Mouse (Mus musculus): Measurements from ENCODE around the gene Smtn.
A peak's percentile ranks its signal among the peaks of the same experiment; 100 is the strongest.

Smtn gene

DNA sequence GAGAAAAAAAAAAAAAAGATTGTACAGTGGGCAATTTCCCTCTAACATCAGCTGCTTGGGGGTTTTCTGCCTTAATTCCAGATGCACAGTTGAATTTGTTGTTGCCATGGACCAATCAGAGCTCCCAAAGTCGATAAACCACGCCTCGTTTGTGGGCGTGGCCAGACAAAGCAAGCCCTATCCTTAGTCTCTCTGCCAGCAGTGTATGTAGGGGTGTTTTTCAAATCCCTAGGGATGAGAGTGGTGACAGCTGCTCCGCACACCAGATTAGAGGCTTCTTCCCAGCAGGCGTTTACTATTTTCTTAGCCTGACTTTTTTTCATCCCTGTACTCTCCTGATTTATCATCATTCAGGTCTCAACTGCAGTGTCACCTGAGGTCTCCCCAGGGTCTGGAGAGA is 7.6 kb upstream of the Smtn start:
- no peak for DNase-seq (ENCODE audit: extremely low read depth, low read depth)

DNA sequence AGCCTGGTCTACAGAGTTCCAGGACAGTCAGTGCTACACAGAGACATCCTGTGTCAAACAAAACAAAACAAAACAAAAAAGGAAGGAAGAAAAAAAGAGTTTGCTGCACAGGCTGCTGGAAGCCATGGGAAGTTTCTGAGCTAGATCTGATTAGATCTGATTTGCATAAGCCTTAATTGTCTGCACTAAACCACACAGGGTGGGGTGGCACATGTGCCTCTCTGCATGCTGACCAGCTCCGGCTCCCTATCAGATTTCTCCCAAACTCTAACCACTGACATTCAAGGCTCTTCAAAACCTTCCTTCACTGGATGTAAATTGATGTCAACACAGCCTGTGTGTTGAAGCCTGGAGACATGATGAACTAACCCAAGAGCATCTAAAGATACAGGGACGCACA is 6.6 kb upstream of the Smtn start:
- no peak for DNase-seq (ENCODE audit: extremely low read depth, low read depth)

DNA sequence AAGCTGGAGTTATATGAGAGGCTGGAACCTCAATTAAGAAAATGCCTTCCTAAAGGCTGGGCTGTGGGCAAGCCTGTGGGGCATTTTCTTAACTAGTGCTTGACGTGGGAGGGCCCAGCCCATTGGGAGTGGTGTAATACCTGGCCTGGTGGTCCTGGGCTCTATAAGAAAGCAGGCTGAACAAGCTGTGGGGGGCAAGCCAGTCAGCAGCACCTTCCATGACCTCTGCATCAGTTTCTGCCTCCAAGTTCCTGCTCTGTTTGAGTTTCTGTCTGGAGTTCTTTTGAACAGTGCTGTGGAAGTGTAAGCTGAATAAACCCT is 5.8 kb upstream of the Smtn start:
- no peak for DNase-seq (ENCODE audit: extremely low read depth, low read depth)

DNA sequence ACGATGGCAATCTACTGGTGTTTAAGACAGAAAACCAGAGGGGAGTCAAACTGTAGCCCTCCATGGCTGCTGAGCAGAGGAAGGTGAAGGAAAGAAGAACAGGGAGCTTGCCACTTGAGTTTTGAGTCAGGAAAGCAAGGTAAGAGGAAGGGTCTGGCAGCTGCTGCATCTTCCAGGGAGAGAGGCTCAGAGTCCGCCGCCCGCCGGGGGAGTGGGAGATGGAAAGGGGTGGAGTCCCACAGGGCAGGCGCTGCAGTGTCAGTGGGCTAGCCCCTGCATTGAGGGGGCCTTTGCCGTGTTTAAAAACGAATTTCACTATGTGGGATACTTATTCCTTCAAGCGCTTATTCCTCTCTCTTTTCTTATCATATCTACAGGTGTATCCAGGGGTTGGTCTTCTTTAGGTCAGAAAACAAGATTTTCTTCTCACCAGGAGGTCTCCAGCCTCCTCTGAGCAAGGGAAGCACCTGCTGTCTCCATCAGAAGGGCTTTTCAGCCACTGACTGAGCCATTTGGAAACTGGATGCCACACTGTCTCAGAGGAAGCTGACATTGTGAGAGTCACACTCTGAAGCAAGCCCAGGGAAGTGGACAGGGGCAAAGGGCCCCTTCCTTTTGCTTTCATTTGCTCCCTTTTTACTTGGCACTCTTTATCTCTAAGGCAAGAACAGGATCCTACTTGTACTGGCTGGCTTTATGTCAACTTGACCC is 5.3 kb upstream of the Smtn start:
- DNase-seq (ENCODE audit: extremely low read depth, low read depth) = no peak

DNA sequence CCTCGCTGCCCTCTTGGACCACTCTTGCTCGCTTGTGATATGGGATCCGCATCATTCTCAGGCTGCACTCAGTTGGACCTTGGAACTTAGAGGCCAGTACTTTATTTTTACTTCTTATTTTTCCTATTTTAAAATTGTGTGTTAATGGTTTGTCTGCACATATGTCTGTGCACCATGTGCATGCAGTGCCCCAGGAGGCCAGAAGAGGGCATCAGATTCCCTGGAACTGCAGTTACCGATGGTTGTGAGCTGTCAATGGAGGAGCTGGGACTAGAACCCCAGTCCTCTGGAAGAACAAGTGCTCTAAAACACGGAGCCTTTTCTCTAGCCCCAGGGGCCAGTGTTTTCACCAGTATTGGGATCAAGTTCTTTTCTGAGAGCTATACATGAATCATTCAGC is 4.0 kb upstream of the Smtn start:
- no peak for DNase-seq (ENCODE audit: extremely low read depth, low read depth)

DNA sequence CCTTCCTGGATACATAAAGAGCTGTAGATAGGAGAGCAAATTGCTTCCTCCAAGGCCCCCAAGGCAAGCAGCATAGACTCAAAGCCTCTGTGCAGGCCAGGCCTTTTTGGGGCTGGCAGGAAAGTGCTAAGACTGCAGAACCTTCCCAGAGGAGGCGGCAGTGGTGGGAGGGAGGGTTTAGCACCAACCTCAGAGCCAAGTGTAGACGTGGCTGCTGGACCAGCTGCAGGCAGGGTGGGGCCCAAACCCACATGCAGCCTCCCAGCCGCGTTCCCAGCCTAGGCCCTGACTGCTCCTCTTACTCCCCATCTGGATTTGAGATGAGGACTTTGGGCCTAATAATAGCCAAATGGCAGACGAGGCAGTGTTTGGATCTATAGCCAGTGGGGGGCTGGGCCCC is 2.6 kb upstream of the Smtn start:
- DNase-seq (ENCODE audit: extremely low read depth, low read depth) = no peak

DNA sequence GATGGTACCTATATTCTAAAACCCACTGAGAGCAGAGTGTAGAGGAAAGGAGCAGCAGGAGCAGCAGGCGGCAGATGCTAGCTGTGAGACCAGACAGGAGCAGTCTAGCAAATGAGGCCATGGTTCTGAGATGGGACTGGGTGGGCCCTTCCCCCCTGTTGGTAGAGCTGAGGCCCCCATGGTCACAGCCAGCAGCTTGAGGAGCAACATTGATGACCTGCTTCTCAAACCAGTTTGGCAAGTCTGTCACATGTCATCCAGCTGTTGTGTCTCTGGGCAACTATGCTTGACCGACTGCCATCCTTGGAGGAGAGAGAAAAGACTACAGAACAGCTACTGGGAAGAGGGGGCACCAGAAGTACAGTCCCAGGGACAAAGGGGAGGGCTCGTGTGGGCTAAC is 1.5 kb upstream of the Smtn start:
- DNase-seq (ENCODE audit: extremely low read depth, low read depth) = no peak

DNA sequence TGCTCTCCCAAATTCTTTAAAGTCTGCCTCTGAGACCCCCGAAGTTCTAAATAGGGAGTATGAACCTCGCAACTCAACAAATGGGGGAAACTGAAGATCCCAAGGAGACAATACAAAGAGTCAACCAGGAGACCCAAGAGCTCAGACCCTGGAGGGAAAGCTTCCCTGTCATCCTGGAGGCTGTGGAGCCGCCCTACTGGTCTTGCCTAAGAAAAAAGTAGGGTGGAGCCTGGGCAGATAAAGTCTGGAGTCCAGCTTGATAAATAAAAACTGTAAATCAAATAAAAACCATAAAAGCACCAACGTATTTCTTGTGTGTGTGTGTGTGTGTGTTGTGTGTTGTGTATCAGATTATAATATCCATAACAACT is 601 bp downstream of the Smtn start:
- DNase-seq (ENCODE audit: extremely low read depth, low read depth) = no peak

DNA sequence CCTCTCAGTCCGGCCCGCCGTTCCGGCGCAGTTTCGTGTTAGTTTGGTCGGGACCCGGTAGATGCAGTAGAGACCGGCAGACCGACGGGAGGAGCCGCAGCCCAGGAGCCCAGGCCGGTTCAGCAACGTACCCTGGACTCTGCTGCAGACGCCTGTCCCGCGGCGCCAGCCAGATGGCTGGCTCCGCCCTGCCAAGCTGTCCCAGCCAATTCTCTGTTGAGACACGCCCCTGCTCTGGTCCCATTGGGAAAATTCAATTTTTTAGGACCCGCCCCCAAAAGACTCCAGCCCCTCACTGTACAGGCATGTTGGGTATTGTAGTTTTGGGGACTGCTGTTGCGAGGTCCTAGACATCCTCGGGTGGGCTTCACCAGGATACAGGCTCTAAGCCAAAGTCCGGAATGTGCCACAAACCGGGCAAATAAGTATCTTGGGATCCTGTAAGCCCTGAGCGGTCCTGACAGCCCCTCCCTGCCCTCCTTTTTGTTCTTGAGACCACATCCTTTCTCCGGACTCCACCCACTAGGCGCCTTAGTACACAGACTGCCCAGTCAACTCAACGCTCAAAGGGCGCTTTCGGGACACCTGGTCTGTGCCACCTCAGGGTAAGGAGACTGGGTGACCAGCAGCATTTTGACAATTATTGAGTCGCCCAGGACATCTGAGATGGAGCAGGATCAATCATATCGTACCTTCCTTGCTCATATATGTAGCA is 1.1 kb downstream of the Smtn start:
- peak; percentile 92 for DNase-seq (ENCODE audit: extremely low read depth, low read depth)

DNA sequence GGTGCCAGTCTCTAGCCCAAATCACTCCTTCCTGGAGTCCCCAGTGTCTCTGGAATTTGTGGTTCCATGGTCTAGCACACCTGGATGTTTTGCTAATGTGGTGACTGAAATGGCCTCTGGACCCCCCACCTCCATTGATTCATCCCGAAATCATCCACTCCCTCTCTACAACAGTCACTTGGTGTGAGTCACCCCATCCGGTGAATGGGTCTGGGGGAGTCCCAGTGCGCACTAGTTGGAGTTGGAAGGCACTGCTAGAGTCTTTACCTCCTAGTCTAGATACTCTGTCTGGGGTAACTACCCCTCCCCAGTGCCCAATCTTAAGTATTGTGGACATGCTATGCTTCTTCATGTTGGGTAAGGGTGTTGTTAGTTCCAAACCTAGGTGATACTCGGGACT is 2.1 kb downstream of the Smtn start:
- DNase-seq (ENCODE audit: extremely low read depth, low read depth) = no peak

DNA sequence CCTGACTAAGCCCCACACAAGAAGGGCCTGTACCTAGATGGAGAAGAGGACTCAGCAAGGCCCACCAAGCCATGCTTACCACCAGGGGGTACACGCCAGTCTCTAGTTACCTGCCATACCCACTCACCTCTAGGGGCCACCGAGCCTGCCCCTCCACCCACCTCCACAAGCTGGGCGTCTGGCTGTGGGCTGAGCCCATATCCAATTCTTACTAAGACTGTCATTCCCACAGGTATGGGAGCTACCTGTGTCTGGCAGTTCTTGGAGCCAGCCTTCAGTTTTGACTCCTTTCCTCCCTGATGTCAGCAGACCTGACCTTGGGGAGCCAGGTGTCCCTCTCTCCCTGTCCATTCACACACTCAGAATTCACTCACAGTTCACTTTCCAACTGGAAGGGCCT is 2.7 kb downstream of the Smtn start:
- DNase-seq (ENCODE audit: extremely low read depth, low read depth) = no peak

DNA sequence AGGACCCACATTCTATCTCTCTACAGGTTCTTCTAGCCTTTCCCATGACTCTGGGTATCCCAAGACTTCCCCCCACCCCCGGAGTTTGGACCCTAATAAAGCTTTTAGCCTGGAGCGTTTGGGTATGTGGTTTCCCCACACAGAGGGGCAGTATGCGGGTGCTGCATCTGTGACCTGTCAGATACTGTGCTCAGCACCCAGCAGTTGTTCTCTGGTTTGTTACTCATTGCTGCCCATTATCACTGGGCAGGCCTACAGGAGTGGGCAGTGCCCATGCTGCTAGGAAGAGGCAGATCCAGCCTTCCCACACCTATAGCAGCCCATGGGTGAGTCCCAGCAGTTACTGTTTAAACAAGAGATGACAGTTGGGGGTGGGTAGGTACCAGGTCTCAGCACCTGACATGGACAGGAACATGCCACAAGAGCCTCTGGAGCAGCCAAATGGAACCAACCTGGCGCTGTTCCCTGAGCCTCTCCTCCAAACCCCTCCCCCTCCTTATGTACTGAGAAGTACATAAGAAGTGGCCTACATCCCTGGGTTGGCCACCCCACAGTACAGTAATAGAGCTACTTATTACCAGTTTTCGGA is 3.6 kb downstream of the Smtn start:
- no peak for DNase-seq (ENCODE audit: extremely low read depth, low read depth)

DNA sequence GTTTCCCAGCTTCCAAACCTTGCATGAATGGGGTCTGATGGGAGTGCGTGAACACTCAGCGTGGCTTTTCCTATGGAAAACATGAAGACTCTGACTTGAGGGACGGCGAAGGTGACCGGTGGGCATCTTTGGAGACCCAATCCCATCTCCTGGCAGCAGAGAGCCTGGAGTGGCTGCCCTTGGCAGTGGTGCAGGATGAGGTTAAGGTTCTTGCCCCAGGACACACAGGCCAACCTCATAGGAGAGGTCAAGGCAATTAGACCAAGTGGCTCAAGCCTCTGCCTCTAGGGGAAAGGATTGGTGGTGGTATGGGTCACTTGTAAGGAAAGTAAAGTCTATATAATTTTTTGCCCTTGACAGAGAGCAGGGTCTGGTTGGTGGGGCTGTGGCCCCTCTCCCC is 4.3 kb downstream of the Smtn start:
- no peak for DNase-seq (ENCODE audit: extremely low read depth, low read depth)

DNA sequence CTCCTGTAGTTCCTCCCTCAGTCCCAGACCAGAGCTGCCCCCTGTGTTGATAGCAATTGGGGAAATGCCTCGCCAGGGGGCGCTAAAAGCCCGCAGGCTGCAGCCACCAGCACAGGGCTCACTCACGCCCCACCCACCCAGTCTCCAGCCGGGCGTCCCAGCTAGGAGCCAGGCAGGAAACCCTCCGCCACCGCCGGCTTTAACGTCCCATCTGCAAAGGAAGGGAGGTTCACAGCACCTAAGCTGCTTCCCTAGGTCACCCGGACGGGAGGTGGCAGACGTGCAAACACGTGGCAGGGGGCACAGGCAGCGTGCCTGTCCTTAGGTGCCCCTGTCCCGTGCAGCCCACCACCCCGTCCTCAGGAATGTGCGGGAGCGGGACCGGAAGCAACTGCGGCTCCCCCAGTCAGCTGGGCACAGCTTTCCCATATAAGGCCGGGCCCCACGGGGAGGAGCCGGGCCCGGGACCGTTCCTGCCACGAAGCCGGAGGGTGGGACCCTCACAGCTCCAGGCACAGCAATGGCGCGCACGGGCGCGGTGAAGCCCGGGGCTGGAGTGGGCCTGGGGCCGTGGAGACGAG is 4.9 kb downstream of the Smtn start:
- DNase-seq (ENCODE audit: extremely low read depth, low read depth) = peak; percentile 73

DNA sequence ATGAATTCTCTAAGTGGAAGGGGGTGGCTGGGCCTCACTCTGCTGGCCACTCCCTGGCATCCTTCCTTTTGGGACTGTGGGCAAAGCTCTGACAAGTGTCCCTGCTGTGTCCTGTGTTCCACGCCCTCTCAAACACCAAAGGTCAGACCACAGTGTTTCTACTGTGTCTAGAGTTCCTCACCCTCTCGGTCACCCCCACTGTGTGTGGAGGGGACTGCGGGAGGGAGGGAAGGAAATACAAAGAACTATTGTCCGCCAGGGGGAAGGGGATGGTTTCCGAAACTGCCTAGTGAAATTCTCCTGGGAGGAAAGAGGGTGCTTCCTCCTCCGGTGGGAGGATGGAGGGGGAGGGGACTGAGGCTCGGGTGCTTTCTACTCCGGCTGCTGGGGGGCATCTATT is 5.5 kb downstream of the Smtn start:
- DNase-seq (ENCODE audit: extremely low read depth, low read depth) = no peak

DNA sequence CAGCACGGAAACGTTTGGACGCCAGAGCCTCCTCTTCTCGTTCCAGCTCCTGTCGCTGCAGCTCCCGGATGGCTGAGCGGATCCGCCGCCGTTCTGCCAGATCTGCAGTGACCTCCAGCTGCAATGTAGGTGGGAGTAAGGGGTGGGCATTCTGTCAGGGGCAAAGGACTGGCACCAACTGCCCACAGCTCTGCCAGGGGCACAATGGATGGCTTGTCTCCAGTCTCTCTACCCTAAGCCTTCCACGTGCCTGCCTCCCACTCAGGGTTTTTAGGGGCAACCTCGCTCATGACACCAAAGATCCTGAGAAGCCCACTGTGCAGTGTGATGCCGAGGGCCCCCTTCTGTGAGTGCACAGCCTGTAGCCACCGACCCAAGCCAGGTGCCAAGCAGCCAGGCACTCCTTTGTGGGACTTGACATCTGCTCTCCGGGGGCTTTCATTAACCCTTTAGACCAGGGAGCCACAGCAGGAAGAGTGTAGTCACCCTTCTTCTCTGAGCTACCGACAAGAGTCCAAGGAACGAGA is 6.9 kb downstream of the Smtn start:
- no peak for DNase-seq (ENCODE audit: extremely low read depth, low read depth)

DNA sequence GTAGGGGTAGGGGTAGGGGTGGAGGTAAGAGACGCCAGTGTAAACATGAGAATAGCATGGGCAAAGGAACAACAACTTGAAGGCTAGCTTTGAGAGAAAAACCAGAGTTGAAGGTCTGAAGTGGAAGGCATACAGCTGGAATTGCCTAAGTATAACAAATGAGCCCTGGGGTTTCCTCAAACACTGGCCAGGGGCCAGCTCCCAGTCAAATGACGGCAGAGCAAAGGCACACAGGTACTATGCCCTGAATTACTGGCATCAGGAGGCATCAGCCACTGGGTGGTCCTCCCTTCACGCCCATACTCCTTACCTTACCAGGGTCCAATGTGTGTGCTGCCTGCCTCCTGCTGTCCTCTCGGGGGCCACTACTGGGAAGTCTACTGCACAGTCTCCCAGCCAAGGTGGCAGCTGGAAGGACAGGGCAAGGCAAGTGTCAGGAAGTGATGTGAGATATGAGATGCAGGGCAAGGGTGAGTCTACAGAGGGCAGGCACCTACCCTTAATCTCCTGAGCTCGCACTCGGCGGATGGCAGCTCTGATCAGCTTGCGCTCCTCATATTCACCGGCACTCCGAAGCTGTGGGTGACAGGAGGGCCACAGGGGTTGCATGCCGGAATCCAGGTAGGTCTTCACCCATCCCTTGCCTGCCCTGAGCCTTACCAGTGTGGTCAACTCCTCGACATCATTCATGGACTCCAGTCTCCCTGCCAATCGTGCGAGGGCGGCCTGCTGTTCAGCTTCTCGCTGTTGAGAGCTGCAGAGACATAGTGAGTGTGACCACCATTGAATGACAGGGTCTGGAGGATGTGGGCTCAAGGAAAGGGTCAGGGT is 8.1 kb downstream of the Smtn start:
- no peak for DNase-seq (ENCODE audit: extremely low read depth, low read depth)

DNA sequence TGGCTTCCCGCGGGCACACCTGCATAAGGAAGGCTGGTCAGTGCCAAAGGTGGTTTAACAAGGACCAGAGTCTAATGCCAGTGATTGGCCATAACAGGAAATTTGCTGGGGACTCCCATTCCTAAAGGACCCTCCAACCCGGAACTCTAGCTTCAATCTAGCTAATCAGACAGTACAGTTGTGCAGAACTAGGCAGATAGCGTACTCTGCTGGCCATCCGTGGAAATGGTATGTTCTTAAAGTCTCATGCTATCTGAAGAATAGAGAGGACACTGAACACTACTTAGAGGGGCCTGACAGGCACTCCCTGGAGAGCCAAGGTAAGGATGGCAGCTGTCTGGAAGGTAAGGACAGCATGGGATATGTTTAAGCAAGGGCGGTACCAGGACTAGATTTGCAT is 8.8 kb downstream of the Smtn start:
- DNase-seq (ENCODE audit: extremely low read depth, low read depth) = no peak

DNA sequence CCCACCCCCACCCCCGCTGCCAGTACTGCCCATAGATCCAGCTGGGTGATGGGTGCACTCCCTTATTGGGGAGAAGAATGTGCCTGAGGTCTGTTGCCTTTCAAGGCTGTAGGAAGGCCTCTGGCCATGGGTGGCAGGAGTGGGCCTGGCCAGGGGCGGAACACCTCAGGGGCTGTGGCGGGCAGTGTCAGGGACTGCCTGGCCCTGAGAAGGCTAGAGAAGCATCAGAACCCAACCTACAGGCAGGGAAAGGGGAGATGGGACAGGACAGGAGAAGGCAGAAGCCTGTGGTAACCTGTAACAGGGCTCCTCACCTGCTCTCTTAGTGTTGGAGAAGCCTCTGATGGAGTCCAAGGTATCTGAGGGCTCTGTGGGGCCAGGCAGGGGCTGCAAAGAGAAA is 9.7 kb downstream of the Smtn start:
- no peak for DNase-seq (ENCODE audit: extremely low read depth, low read depth)

DNA sequence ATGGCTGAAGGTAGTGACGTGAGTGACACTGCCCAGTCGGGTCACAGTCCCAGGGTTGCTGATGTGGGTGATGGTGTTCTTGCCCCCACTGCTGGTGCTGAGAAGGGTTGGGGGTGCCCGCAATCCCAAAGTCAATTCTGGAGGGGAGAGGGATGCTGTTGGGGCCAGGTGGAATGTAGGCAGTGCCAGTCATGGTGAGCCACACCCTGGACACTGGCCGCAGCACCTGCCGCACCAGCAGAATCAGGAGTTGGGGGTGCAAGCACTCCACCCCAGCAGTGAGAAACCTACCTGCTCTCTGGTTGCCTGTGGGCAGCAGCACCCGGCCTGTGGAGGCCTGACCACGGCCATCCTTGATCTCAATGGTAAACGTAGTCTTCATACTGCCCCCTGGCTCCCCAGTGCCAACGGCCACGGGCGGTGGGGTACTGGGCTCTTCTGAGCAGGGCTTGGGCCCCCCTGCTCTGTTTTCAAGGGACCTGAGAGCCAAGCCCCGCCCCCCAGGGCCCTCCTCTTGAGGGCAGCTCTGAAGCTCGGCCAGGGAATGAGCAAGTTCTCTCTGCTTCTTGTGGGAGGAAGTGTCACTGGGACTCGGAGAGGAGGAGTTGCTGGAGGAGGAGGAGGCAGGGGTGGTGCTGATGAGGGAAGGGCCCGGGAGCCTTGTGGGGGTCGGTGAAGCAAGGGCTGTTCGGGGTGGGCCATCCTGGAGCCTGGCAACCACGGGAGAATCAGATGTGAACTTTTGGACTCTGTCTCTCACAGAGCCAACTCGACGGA is 10.7 kb downstream of the Smtn start:
- no peak for DNase-seq (ENCODE audit: extremely low read depth, low read depth)

DNA sequence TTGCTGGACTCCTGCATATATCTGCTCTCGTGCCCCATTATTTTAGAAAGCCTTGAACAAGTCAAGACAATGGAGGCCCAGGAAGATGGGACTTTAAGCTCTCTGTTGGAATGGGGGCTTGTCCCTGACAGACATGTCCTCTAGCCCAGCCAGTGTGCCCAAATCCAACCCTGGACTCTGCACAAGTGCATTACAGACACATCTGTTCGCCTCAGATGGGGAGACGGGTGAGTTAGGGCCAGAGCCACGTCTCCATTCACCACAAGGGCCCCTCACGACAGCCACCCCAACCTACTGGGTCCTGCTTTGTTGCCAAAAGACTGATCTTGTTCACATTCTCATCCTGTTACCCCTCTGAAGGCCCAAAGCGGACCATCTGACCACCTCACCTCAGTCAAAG is 12.2 kb downstream of the Smtn start:
- DNase-seq (ENCODE audit: extremely low read depth, low read depth) = no peak
